1 mouse cellular context compared by ENCODE assay signal in the genomic region with DNA sequence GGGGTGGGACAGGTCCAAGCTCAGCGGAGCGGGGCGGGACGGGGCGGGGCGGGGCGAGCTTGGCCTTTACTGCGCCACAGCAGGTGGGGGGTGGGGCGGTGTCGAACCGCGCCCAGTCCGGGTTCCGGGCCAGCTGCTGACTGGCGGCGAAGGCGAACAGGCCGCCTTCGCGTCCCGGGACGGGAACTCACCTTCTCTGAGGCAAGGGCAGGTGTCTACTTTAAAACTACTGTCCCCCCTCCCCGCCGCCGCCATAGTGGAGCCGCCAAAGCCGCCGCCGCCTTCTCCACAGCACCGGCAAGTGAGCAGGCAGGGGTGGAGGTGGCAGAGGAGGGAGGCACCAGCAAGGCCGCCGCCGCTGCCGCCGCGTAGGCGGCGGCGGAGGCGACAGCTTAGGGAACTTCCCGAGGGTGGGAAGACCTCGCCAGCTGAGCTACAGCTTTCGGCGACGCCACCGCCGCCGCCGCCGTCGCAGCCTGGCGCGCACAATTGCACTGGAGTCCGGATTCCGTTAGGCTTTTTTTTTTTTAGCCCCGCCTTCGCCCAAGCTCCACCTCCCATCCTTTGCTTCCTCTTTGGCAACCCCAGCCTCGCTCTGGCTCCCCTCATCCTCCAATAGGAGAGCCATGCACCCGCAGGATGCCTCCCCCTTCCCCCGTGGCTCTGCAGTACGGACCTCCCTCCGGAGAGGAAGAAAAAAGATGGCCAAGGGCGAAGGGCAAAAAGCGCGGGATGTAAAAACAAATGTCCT.
TF ChIP-seq lines count a peak whose summit lies in the region.

A gene (minus strand): TSS at position 490 of the 751 bp plus-strand sequence.

TF ChIP-seq in CH12.LX, 34 proteins besides CTCF, POLR2A, EP300 and RAD21 (continued from another document):
- TF ChIP-seq PAX5 (IDR thresholded peaks at IDR 0.05; ENCODE audit: low read length) (no peak), TBP (conservative IDR thresholded peaks at IDR 0.05; ENCODE audit: low read depth, low read length) (peak; percentile 43; the same call in 1 of the 2 replicates), POLR2AphosphoS2 (IDR thresholded peaks at IDR 0.05; ENCODE audit: low read depth, low read length) (no peak), NELFE (IDR thresholded peaks at IDR 0.05; ENCODE audit: low read depth, low read length) (peak; percentile 49; the same call in 1 of the 2 replicates), MYC (IDR thresholded peaks at IDR 0.05; ENCODE audit: low read depth, low read length) (no peak), MAFK (IDR thresholded peaks at IDR 0.05; ENCODE audit: insufficient replicate concordance, low read length) (no peak), JUND (conservative IDR thresholded peaks at IDR 0.05; ENCODE audit: low read depth, low read length) (no peak), USF2 (conservative IDR thresholded peaks at IDR 0.05; ENCODE audit: low read depth, low read length) (no peak), CHD1 (IDR thresholded peaks at IDR 0.05; ENCODE audit: low read depth, low read length) (no peak), SIN3A (IDR thresholded peaks at IDR 0.05; ENCODE audit: low read length) (0 out of 2 replicates have a peak, but pooled peaks have one; percentile 44), USF1 (IDR thresholded peaks at IDR 0.05; ENCODE audit: low read depth, low read length) (no peak), KAT2A (IDR thresholded peaks at IDR 0.05; ENCODE audit: insufficient replicate concordance, low read length) (no peak), CHD2 (IDR thresholded peaks at IDR 0.05; ENCODE audit: low read length) (no peak), ELF1 (IDR thresholded peaks at IDR 0.05; ENCODE audit: low read depth, low read length) (peak; percentile 73), ZC3H11A (IDR thresholded peaks at IDR 0.05; ENCODE audit: low read depth, low read length) (no peak), E2F4 (IDR thresholded peaks at IDR 0.05; ENCODE audit: insufficient replicate concordance, low read depth, low read length) (peak; percentile 13; the same call in 1 of the 2 replicates), GABPA (IDR thresholded peaks at IDR 0.05; ENCODE audit: insufficient replicate concordance, low read depth, low read length) (no peak)
